Mouse (Mus musculus) ES-E14 (cell line): Measurements from ENCODE around the gene Fblim1. TPM values are rescaled to one million over a fixed set of nuclear protein-coding genes. Genes with fewer than 3 reads are reported as not detected.

Experiments used
- DNase-seq: peaks from one replicate; pipeline ENCODE4 v3.0.0-alpha.2; 2013; ENCODE audit warnings: low read depth, low spot score
- H3K27ac ChIP-seq: 2 replicates; pipeline ENCODE4 v1.5.1; 2012; ENCODE audit warnings: low read depth, mild to moderate bottlenecking, low read length, moderate library complexity, mixed read lengths; ENCODE audit not compliant: poor library complexity, insufficient read depth, severe bottlenecking
- H3K36me3 ChIP-seq: 2 replicates; pipeline ENCODE4 v1.6.1; 2012; ENCODE audit warnings: mild to moderate bottlenecking, low read length, moderate library complexity, mixed read lengths; ENCODE audit not compliant: control insufficient read depth, poor library complexity, insufficient read depth, severe bottlenecking
- H3K4me1 ChIP-seq, 2 experiments: fragments of 150-350 bp in 1 of 2; sonication (generic) in 1 of 2; 2 replicates each; pipeline ENCODE4 v1.6.1; 2012; ENCODE audit warnings: low read length in 2 of 2, mild to moderate bottlenecking in 1 of 2, mixed read lengths in 1 of 2; ENCODE audit not compliant: control insufficient read depth in 2 of 2, insufficient read depth in 2 of 2, poor library complexity in 1 of 2
- H3K4me3 ChIP-seq, 2 experiments: fragments of 150-350 bp in 1 of 2; sonication (generic) in 1 of 2; 2 replicates each; pipeline ENCODE4 v1.5.1; 2012; ENCODE audit warnings: low read length in 2 of 2, low read depth in 1 of 2, mild to moderate bottlenecking in 1 of 2, mixed read lengths in 1 of 2; ENCODE audit not compliant: insufficient read depth in 1 of 2, poor library complexity in 1 of 2, severe bottlenecking in 1 of 2
- H3K9ac ChIP-seq: 2 replicates; pipeline ENCODE4 v1.6.1; 2012; ENCODE audit warnings: low read depth, mild to moderate bottlenecking, low read length, mixed read lengths; ENCODE audit not compliant: poor library complexity, insufficient read depth, severe bottlenecking
- H3K9me3 ChIP-seq: fragments of 150-350 bp; sonication (generic); 2 replicates; pipeline ENCODE4 v1.6.1; 2012; ENCODE audit warnings: low read depth, mild to moderate bottlenecking, low read length; ENCODE audit not compliant: control insufficient read depth, insufficient read depth
- CHD2 ChIP-seq: IDR thresholded peaks from 2 replicates; pipeline ENCODE4 v1.6.1; 2014; ENCODE audit warnings: mild to moderate bottlenecking, low read depth, low read length, inconsistent platforms
- HCFC1 ChIP-seq: IDR thresholded peaks from 2 replicates; pipeline ENCODE4 v1.6.1; 2012; ENCODE audit warnings: low read length, inconsistent platforms, borderline replicate concordance; ENCODE audit not compliant: insufficient read depth
- MAFK ChIP-seq: IDR thresholded peaks from 2 replicates; pipeline ENCODE4 v1.6.1; 2014; ENCODE audit warnings: mild to moderate bottlenecking, low read depth, low read length, inconsistent platforms; ENCODE audit not compliant: insufficient read depth
- ZC3H11A ChIP-seq: IDR thresholded peaks from 2 replicates; pipeline ENCODE4 v1.6.1; 2012; ENCODE audit warnings: low read depth, mild to moderate bottlenecking, inconsistent platforms, low read length, borderline replicate concordance
- ZNF384 ChIP-seq: IDR thresholded peaks from 2 replicates; pipeline ENCODE4 v1.6.1; 2012; ENCODE audit warnings: low read depth, low read length, inconsistent platforms
- in situ Hi-C, 2 experiments: fragments of 600-800 bp; cut with MboI; formaldehyde crosslinking; loops; one replicate each; pipeline ENCODE4 v1.15.1; 2025; ENCODE audit warnings: low sequenced_read_pairs in 2 of 2, inconsistent platforms in 1 of 2; ENCODE audit not compliant: unreplicated experiment in 2 of 2
- total RNA-seq: library from RNA; depleted of rRNA; stranded (reverse); fragments of 300-350 nt; gene quantifications from 2 replicates; pipeline ENCODE4 v1.2.3, GENCODE M21; 2012; rRNA removed

The Fblim1 gene
- total RNA-seq = 71.3 and 112 TPM in 2 replicates

DNA sequence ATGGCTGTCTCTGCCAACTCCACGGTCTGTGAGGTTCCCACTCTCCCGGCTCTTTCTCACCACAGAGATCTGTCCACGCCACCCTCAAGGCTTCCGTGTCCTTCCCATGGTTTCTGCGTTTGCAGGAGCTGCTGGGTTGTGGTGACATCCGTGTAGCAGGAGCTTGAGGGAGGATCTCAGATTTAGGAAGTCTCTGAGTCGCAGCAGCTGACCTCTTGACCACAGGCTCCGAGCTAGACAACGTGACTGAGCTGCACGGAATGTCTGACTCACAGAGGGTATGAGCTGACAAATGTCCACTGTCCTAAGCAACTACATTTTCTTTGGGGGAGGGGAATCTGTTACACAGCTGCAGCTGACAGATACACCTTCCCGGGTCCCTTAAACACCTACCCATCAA, at the start of gene Fblim1:
Gene Fblim1, minus strand, starts transcription at position 236 of the 400 bp plus-strand sequence.
- Histone ChIP-seq H3K36me3 (no peaks in the 10 kb centered on the region), H3K9me3 (no peaks in the 10 kb centered on the region), H3K27ac (no peak within 1 kb of the TSS), H3K4me1 (peaks cover 9 to 19% of the 10 kb centered on the region in 2 experiments; a peak in 3 of 4 replicates), H3K9ac (no peak within 1 kb of the TSS), H3K4me3 (no peak within 1 kb of the TSS)
- in situ Hi-C loops = no loop called here
- DNase-seq = no peak
- TF ChIP-seq HCFC1 (no peak), CHD2 (no peak), ZNF384 (no peak), ZC3H11A (no peak), MAFK (no peak)

- Histone ChIP-seq H3K4me3 (no peak overlapping the region), H3K4me1 (peaks cover 0 to 5% of the 10 kb centered on the region in 2 experiments; a peak in 1 of 4 replicates), H3K9ac (no peak overlapping the region), H3K9me3 (no peaks in the 10 kb centered on the region), H3K36me3 (no peaks in the 10 kb centered on the region), H3K27ac (no peak overlapping the region)
- in situ Hi-C loops = no loop called here
- TF ChIP-seq CHD2 (no peak), MAFK (no peak), HCFC1 (no peak), ZNF384 (no peak)
- no peak for DNase-seq
These were observed 48.6 kb upstream of the Fblim1 start for GRCm38 (mm10) chr4:141654509-141654908.

GRCm38 (mm10) chr4:141653813-141654212, 47.9 kb upstream of the Fblim1 start:
- H3K9me3 ChIP-seq = no peaks in the 10 kb centered on the region
- H3K4me1 ChIP-seq = peaks cover 0 to 5% of the 10 kb centered on the region in 2 experiments; a peak in 1 of 4 replicates
- no peak for DNase-seq
- no peak overlapping the region for H3K27ac ChIP-seq
- no peak overlapping the region for H3K4me3 ChIP-seq
- no peaks in the 10 kb centered on the region for H3K36me3 ChIP-seq
- H3K9ac ChIP-seq = no peak overlapping the region
- no peak for TF ChIP-seq ZNF384
- TF ChIP-seq CHD2 = no peak
- no peak for TF ChIP-seq HCFC1
- no peak for TF ChIP-seq MAFK
- no peak for TF ChIP-seq ZC3H11A
- in situ Hi-C loops = no loop called here

DNA sequence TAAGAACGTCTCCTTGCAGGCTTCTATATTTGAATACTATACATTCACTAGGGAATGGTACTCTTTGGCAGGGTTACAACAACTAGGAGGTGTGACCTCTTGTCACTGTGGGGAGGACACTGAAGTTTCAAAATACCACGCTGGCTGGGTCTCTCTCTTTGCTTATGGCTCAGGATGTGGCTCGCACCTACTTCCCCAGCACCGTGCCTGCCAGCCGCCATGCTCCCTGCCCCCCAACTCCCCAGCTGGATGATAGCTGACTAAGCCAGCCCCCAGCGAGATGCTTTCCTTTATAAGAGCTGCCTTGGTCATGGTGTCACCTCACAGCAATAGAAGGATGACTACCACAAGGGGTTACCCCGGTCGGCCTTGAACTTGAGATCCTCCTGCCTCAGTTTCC, 47.1 kb upstream of the Fblim1 start:
- H3K4me1 ChIP-seq = peaks cover 0 to 5% of the 10 kb centered on the region in 2 experiments; a peak in 1 of 4 replicates
- TF ChIP-seq ZC3H11A = no peak
- TF ChIP-seq CHD2 = no peak
- no peak for TF ChIP-seq HCFC1
- TF ChIP-seq MAFK = no peak
- no peak for TF ChIP-seq ZNF384
- H3K27ac ChIP-seq = no peak overlapping the region
- no peak overlapping the region for H3K4me3 ChIP-seq
- no peaks in the 10 kb centered on the region for H3K36me3 ChIP-seq
- in situ Hi-C loops = no loop called here
- no peak overlapping the region for H3K9ac ChIP-seq
- no peak for DNase-seq
- no peaks in the 10 kb centered on the region for H3K9me3 ChIP-seq

DNA sequence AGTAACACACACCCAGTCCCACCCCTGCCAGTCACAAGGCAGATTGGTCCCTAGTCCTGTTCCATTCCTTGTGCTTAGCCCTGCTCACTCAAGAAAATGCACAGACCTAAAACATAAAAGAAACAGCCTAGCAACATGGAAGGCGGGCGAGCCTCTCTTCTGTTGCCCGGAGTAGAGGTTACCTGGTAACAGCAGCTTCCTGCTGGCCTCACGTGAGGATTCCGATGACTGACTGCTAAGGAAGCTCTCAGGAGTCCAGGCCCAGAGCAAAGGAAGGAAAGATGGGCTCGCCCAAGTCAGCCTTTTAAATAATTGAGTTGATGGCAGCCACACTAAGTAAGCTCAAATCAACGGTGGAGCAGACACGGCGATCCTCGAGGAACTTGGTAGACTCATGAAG, 46.0 kb upstream of the Fblim1 start:
- H3K36me3 ChIP-seq = no peaks in the 10 kb centered on the region
- TF ChIP-seq HCFC1 (no peak), ZC3H11A (no peak), ZNF384 (no peak), MAFK (no peak), CHD2 (no peak)
- H3K9ac ChIP-seq = no peak overlapping the region
- peaks cover 0 to 5% of the 10 kb centered on the region in 2 experiments; a peak in 1 of 4 replicates for H3K4me1 ChIP-seq
- DNase-seq = no peak
- no peak overlapping the region for H3K27ac ChIP-seq
- in situ Hi-C loops = no loop called here
- H3K4me3 ChIP-seq = no peak overlapping the region
- H3K9me3 ChIP-seq = no peaks in the 10 kb centered on the region
